Mouse (Mus musculus) midbrain, postnatal 0 days (tissue): ENCODE measurements at regions not wholly inside any gene's neighbourhood (a gene's known extent, or its start where the extent isn't known, plus 50 kb on each side); places are given as distances from the start of the nearest gene placed in this dataset.

ENCODE experiments used
- ATAC-seq: fragments of 200-750 bp; cut with Nextera tagmentation; 2 replicates; pipeline ENCODE4 v1.8.0; 2017; ENCODE audit warnings: moderate number of reproducible peaks, mild to moderate bottlenecking, moderate TSS enrichment, moderate library complexity; ENCODE audit not compliant: low FRiP score
- DNase-seq: peaks from one replicate; pipeline ENCODE4 v3.0.0-alpha.2; 2015; ENCODE audit warnings: low spot score
- H3K27ac ChIP-seq: fragments of 300-500 bp; sonication (generic); 2 replicates; pipeline ENCODE4 v1.5.1; 2014; ENCODE audit warnings: low read depth, mild to moderate bottlenecking, low read length, mixed read lengths
- H3K27me3 ChIP-seq: fragments of 300-500 bp; sonication (generic); 2 replicates; pipeline ENCODE4 v1.6.1; 2014; ENCODE audit warnings: low read length, control low read depth, mixed read lengths; ENCODE audit not compliant: insufficient read depth
- H3K36me3 ChIP-seq: fragments of 300-500 bp; sonication (generic); 2 replicates; pipeline ENCODE4 v1.6.1; 2014; ENCODE audit warnings: low read length, control low read depth, mixed read lengths; ENCODE audit not compliant: insufficient read depth
- H3K4me1 ChIP-seq: fragments of 300-500 bp; sonication (generic); 2 replicates; pipeline ENCODE4 v1.6.1; 2014; ENCODE audit warnings: mild to moderate bottlenecking, control low read depth, antibody characterized with exemption, low read length, mixed read lengths; ENCODE audit not compliant: insufficient read depth
- H3K4me2 ChIP-seq: fragments of 300-500 bp; sonication (generic); 2 replicates; pipeline ENCODE4 v1.6.1; 2014; ENCODE audit warnings: low read depth, mild to moderate bottlenecking, low read length, mixed read lengths; ENCODE audit not compliant: poor library complexity, severe bottlenecking
- H3K4me3 ChIP-seq: fragments of 300-500 bp; sonication (generic); 2 replicates; pipeline ENCODE4 v1.5.1; 2014; ENCODE audit warnings: low read depth, mild to moderate bottlenecking, low read length, moderate library complexity
- H3K9ac ChIP-seq: fragments of 300-500 bp; sonication (generic); replicated peaks from 2 replicates; pipeline ENCODE4 v1.6.1; 2014; ENCODE audit warnings: mild to moderate bottlenecking, low read length, moderate library complexity, mixed read lengths; ENCODE audit not compliant: poor library complexity, severe bottlenecking
- H3K9me3 ChIP-seq: fragments of 300-500 bp; sonication (generic); 2 replicates; pipeline ENCODE4 v1.6.1; 2016; ENCODE audit warnings: low read length, control low read depth
- CTCF ChIP-seq: IDR thresholded peaks from 2 replicates; pipeline ENCODE4 v1.5.1; 2016; ENCODE audit warnings: antibody characterized with exemption, mild to moderate bottlenecking
- WGBS: fragments of 180-500 bp; shearing (Covaris S2); extraction: QIAGEN DNeasy Blood & Tissue Kit; methylation state at CpG from one replicate; pipeline ENCODE4 v1.1.7; 2014; 5-methylcytosine and 5-hydroxymethylcytosine counted together

DNA sequence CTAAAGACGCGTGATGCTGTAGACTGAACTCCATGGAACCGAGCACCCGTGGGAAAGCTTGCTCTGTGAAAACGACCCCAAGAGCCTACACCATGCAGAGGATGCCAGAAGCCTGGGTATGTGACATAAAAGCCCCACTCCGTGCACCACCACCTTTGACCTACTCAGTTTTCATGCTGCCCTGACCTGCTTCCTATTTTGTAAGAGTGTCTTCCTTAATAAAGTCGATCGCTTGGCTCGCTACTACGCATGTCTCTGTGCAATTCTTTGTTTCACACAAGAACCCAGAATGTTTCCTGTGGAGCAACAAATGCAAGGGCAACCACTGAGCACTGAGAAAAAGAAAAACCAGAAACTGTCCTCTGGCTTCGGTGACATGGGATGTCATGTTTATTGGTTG is 60.5 kb downstream of the Sec61b start:
- 78% methylated on average over 11 of the region's 11 CpGs for WGBS
- Histone ChIP-seq H3K9ac (no peak overlapping the region), H3K27ac (no peak overlapping the region), H3K9me3 (no peaks in the 10 kb centered on the region), H3K27me3 (no peaks in the 10 kb centered on the region), H3K4me1 (no peaks in the 10 kb centered on the region), H3K4me3 (no peak overlapping the region), H3K4me2 (no peak overlapping the region), H3K36me3 (no peaks in the 10 kb centered on the region)
- TF ChIP-seq CTCF = no peak
- no peak for DNase-seq
- no peak for ATAC-seq

DNA sequence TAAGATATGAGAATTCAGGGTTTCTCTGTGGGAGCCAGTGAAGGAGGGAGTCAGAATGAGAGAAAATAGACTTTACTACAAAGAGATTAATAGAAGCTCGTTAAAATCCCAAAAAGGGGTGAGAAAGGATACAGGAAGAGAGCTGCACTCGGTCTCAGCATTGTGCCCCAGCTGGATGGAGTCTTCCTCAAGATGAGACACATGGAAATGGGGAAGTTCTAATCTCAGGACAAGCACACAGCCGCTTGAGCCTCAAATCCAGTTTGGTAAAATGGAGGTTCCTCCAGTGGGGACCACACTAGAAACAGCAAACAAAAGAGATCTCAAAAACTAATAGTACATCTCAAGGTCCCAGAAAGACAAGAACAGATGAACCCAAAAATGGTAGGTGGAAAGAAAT is 93.2 kb downstream of the Sec61b start:
- Histone ChIP-seq H3K4me2 (no peak overlapping the region), H3K4me1 (no peaks in the 10 kb centered on the region), H3K36me3 (no peaks in the 10 kb centered on the region), H3K27me3 (no peaks in the 10 kb centered on the region), H3K9ac (no peak overlapping the region), H3K9me3 (no peaks in the 10 kb centered on the region), H3K27ac (no peak overlapping the region), H3K4me3 (no peak overlapping the region)
- DNase-seq (no peak), ATAC-seq (no peak)
- TF ChIP-seq CTCF = no peak
- WGBS = 74% methylated on average over 3 of the region's 3 CpGs

DNA sequence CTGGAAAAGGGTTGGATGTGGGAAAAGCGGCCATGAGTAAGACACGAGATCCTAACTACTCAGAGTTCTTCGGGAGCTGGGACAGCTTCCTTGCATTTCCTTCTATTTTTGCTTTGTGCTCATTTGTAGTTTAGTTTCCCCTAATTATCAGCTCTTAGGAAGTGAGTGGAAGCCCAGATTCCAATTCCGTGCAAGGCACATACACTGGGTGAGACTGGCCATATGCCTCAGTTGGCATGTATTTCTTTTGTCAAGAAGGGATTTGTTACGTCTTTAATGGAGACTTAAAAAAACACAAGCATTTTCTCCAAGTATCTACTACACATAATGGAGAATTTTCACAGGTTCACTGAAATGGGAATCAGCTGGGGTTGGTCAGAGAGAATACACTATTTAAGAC is 96.4 kb downstream of the Sec61b start:
- Histone ChIP-seq H3K27ac (no peak overlapping the region), H3K9me3 (no peaks in the 10 kb centered on the region), H3K36me3 (no peaks in the 10 kb centered on the region), H3K4me3 (no peak overlapping the region), H3K9ac (no peak overlapping the region), H3K27me3 (no peaks in the 10 kb centered on the region), H3K4me2 (no peak overlapping the region), H3K4me1 (no peaks in the 10 kb centered on the region)
- no peak for TF ChIP-seq CTCF
- 91% methylated on average over 5 of the region's 5 CpGs for WGBS
- DNase-seq (no peak), ATAC-seq (no peak)

DNA sequence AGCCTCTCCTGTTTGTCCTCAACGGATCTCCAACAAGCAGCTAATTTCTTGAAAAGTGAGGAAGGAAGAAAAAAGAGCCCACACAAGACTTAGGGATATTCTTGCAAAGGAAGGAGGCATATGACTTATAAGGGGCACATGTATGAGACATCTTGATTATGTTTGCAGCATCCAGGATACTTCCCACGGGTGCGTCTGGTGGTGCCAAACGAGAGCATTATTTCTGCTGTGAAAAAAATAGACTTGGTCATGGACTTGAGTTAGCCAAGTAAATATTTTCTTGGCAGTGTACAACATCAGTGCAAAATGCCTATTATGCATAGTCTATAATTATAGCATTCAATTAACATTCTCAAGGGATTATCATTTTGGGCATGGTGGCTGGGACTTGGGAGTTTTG is 101.6 kb downstream of the Sec61b start:
- no peak for TF ChIP-seq CTCF
- no peak overlapping the region for H3K4me3 ChIP-seq
- ATAC-seq = no peak
- no peak overlapping the region for H3K27ac ChIP-seq
- WGBS = 83% methylated on average over 4 of the region's 4 CpGs
- no peaks in the 10 kb centered on the region for H3K27me3 ChIP-seq
- no peak for DNase-seq
- no peak overlapping the region for H3K9ac ChIP-seq
- no peaks in the 10 kb centered on the region for H3K4me1 ChIP-seq
- H3K9me3 ChIP-seq = no peaks in the 10 kb centered on the region
- no peaks in the 10 kb centered on the region for H3K36me3 ChIP-seq
- no peak overlapping the region for H3K4me2 ChIP-seq

DNA sequence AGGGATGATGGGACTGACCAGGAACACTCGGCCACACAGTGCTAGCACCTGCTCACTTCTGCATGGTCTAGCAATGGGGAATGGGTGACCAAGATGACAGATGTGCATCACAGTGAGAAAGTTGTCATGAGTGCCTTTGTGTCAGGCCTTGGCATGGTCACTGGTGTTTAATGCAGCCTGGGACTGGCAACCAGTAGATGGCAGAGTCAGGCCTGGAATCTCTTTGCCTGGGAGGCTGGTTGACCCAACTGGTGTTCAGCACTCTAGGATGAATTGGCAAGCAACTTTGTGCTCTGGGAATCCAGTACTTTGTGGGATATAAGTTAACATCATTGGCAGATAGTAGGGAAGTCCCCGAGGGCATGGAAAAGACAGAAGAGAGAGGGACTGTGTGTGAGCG is 103.0 kb downstream of the Sec61b start:
- DNase-seq (peak; percentile 63), ATAC-seq (no peak)
- Histone ChIP-seq H3K27me3 (no peaks in the 10 kb centered on the region), H3K4me1 (no peaks in the 10 kb centered on the region), H3K4me3 (no peak overlapping the region), H3K9ac (no peak overlapping the region), H3K9me3 (no peaks in the 10 kb centered on the region), H3K4me2 (no peak overlapping the region), H3K36me3 (no peaks in the 10 kb centered on the region), H3K27ac (no peak overlapping the region)
- 91% methylated on average over 3 of the region's 3 CpGs for WGBS
- TF ChIP-seq CTCF = peak; percentile 68

DNA sequence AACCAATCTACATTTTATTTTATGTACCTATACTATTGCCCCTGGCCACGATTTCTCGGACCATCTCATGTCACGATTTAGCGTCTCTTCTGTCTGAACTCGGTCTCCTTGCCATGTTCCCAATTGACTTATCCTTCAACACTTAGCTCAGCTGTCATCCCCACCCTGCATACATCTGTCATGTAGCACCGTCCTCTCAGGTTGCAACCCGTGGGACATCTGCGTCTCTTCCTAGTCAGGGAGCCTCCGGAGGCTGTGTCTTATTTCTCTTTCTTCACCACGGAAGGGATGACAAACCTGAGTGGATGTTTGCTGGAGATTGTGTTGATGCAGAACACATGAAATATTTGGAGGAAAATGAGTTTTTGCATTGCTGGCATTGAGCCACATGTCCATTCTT is 104.2 kb downstream of the Sec61b start:
- no peak for ATAC-seq
- H3K4me1 ChIP-seq = no peaks in the 10 kb centered on the region
- no peak for TF ChIP-seq CTCF
- no peaks in the 10 kb centered on the region for H3K27me3 ChIP-seq
- H3K4me3 ChIP-seq = no peak overlapping the region
- 89% methylated on average over 10 of the region's 10 CpGs for WGBS
- no peak overlapping the region for H3K9ac ChIP-seq
- DNase-seq = no peak
- H3K27ac ChIP-seq = no peak overlapping the region
- no peaks in the 10 kb centered on the region for H3K9me3 ChIP-seq
- no peaks in the 10 kb centered on the region for H3K36me3 ChIP-seq
- no peak overlapping the region for H3K4me2 ChIP-seq

DNA sequence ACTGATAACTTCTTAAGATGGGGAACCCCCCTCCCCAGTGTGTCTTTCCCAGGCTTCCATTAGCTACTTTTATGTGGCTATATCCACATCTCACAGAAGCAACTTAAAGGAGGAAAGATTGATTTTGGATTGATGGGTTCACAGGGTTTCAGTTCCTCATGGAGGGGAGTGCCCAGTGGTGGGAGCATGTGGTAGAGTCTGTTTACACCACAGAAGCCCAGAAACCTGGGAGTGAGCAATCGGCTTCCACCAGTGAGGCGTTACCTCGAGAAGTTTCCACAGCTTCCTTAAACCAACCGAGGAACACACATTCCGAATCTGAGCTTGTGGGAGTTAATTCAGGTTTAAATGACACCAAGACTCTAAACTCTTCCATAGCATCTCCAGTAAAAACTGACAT is 106.1 kb downstream of the Sec61b start:
- Histone ChIP-seq H3K36me3 (no peaks in the 10 kb centered on the region), H3K27me3 (no peaks in the 10 kb centered on the region), H3K4me2 (no peak overlapping the region), H3K27ac (no peak overlapping the region), H3K4me1 (no peaks in the 10 kb centered on the region), H3K9me3 (no peaks in the 10 kb centered on the region), H3K4me3 (no peak overlapping the region), H3K9ac (no peak overlapping the region)
- WGBS = 91% methylated on average over 5 of the region's 5 CpGs
- ATAC-seq = no peak
- no peak for TF ChIP-seq CTCF
- DNase-seq = no peak
